Mouse (Mus musculus) A20 (cell line): ENCODE data around the gene Oard1.

Source experiments
- DNase-seq: peaks from one replicate; pipeline ENCODE4 v3.0.0-alpha.2; 2011; ENCODE audit warnings: low read depth, low spot score

Gene Oard1

DNA sequence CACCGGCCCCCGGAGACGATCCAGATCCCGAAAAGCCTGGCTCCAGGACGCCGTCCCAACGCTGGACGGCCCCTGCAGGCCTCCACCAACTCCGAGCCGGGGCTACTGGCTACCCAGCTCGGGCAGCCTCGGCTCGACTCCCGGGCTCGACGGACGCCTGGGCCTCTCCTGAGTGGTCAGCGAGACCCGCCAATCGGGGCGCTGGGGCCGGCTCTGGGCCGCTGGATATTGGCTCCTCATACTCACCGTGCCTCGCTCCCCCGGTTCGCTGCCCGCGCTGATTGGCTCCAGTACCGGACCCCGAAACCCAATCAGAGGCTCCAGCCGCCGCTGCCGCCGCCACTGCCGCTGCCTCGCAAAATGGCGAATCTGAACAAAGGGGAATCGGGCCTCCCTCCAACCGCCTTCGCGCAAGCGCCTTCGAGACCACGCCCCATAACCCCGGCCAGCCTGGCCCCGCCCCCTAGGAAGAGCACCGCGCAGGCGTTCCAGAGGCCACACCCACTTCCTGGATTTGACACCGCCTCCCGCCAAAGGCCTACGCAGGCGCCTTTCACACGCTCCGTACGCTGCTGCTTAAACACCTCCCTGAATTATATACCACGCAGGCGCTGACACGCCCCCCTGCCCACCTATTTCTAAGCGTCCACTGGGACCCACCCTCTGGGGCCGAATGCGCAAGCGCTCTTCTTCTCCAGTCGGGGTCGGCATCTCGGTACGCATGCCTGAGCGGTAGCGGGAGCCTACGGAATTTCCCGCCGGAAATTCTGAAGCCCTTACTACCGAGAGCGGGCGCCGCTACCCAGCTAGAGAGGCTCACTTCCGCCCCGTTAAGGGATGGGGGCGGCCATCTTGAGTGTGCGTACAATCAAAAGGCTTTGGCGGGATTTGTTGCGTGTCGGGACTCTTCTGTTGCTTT, at the start of gene Oard1, which contains the start of gene Nfya:
TSS of gene Oard1 (plus strand) at position 635 of the 919 bp plus-strand sequence.
TSS of gene Nfya (minus strand) at position 527 of the 919 bp plus-strand sequence.
- DNase-seq, result peak; percentile 100

DNA sequence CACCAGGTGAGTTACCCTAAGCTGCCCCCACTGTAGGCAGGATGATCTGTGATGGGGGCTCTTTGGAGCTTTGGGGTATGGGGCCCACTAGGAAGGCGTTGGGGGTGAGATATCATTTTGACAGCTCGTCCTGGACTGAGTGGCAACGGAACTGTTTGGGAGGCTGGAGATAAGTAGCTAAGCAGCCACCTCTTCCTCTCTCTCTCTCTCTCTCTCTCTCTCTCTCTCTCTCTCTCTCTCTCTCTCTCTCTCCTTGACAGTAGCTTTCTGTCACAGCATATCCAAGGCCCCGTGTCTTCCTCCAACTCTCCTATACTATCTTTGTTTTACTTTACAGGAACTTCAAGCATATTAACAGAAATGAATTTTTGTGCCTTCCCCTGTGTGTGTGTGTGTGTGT, 49.4 kb upstream of the Oard1 start:
- no peak for DNase-seq

DNA sequence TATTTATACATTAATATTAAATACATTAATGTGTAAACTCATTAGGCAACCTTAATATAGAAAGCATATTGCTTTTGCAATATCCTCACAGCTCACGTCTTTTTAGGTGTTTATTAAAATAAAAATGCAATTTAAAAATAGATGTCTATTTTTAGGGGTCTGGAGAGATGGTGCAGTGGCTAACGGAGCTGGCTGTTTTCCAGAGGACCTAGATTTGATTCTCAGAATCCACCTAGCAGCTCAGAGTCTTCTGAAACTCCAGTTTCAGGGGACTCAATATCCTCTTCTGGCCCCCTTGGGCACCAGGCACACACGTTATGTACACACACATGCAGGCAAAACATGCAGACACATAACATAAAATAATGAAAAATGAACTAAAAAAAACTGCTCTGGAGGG, 47.5 kb upstream of the Oard1 start:
- no peak for DNase-seq

DNA sequence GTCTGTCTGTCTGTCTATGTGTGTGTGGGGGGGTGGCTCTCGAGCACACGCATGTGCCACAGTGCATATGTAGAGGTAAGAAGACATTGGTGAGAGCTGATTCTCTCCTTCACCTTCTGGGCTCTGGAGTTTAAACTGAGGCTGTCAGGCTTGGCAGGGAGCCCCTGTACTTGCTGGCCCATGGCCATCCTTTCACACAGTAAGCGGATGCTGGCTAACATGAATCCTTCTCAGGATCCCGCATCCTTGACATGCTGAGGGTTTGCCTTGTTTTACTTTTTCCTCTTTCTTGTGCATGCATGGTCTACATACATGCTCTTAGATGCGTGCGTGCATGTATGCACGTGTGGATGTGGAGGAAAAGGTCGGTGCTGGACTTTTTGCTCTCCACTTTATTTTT, 46.8 kb upstream of the Oard1 start:
- no peak for DNase-seq

DNA sequence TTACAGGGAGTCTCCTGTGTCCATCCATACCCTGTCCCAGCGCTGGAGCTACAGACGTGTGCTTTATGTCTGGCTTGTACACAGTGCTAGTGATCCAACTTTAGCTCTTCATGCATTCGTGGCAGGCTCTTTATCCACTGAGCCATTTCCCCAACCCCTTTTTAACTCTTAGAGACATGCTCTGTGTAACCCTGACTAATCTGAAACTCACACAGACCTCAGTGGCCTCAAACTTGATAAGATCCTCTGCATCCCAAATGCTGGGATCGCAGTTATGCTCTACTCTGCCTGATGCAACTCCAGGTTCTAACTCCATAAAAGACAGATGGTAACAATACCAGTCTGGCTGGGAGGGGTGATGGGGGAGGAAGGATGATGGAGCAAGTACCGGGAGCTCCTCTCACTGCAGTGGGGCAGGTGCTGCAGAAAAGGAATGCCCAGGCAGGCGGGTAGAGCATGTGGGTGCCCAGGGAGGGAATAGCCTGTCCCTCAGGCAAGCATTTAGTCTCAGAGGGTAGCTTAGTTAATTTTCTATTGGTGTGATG, 46.3 kb upstream of the Oard1 start:
- DNase-seq, result no peak

DNA sequence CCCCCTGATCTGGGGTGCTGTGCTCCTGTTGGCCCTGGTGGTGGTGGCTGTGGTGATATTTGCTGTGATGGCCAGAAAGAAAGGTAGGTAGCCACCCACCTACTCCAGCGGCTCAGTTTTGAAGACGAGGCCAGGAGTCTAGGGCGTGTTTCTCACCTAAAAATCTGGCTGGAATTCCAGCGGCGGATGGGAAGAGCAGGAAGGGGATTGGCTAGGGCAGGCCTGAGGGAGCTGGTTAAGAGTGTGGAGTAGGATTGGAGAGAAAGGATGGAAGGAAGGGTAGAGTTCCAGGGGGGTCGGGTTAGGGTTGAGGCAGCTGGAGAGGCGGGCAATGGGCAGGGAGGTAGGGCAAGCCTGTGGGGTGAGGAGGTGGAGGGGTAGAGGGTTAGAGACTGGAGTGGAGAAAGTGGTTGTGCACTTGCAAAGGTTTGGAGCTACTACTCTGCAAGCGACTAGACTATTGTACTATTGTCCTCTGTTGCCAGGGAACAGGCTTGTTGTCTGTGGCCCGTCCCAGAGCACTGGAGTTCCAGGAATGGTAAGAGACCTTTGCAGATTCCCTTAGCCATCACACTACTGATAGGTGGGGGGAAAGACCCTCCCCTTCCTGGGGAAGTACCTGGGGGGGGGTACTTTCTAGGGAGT, 44.2 kb upstream of the Oard1 start:
- no peak for DNase-seq

DNA sequence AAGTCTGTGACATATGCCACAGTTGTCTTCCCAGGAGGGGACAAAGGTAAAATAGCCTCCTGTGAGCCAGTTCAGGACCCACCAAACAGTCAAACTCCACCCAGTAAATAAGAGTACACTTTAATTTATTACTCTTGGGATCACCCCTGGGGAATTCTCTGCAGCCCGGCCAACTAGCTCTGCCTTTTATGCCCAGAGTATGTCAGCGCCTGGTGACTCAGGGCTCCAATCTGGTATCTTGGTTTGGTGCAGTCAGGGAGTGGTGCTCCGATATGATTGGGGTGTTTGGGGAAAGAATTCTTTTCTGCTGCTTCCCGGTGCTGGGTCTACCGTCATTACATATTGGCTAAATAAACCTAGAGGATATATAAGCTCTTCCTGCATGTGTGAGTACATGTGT, 43.0 kb upstream of the Oard1 start:
- no peak for DNase-seq

DNA sequence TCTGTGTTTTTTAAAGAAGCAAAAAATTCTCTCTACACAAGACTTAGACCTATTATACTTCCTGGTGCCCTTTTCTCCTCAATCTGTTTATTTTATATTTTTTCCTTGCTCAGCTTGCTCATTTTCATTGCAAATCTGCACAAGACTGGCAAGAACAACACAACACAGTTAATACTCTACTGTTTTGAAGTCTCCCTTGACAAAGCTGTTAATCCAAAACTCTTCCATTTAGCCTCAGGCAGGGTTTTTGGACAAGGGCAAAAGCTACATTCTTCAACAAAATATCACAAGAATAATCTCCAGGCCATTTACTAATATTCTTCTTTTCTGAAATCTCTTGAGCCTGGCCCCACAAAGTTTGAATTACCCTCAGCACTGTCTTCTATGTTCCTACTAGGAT, 38.2 kb upstream of the Oard1 start:
- no peak for DNase-seq

DNA sequence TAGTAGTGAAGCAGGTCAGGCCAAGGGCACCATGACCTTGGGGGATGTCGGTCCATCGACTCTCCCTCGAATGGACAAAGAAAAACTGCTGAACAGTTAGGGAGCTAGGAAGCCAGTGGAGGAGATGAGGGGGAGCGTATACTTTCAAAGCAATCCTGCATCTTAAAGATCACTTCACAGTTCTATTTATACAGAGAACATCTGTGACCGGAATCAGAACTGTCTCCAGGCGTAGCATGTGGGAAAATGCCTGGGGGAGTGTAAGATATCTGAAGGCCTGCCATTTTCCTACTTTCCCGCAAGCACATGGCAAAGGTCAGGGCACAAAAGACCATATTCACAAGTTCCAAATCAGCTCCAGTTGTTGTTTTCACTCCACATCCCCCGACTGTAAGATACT, 36.8 kb upstream of the Oard1 start:
- no peak for DNase-seq

DNA sequence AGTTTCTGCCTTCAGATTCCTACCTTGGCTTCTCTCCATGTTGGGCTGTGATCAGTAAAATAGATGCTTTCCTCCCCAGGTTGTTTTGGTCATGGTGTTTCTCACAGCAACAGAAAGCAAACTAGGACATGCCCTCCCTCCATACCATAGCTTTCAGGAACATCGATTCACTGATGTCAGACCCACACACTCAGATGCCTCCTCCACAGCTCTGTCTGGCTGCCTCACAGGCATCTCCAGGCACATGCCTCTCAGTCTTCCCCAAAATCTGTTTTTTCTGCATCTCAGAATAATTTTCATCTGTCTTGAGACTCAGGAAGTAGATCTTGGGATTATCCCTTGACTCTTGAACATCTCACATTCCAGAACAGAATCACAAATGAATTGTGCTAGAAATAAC, 33.7 kb upstream of the Oard1 start:
- no peak for DNase-seq

DNA sequence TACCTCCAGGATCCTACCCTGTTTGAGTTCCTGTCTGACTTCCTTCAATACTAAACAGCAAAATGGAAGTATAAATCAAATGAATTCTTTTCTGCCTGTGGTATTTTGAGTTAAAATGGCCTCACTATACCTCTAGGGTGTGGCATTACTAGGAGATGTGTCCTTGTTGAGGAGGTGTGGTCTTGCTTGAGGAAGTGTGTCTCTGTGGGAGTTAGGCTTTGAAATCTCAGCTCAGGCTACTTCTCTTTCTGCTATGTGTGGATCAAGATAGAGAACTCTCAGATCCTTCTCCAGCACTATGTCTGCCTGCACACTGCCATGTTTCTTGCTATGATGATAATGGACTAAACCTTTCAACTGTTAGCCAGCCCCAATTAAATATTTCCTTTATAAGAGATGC, 30.8 kb upstream of the Oard1 start:
- no peak for DNase-seq

DNA sequence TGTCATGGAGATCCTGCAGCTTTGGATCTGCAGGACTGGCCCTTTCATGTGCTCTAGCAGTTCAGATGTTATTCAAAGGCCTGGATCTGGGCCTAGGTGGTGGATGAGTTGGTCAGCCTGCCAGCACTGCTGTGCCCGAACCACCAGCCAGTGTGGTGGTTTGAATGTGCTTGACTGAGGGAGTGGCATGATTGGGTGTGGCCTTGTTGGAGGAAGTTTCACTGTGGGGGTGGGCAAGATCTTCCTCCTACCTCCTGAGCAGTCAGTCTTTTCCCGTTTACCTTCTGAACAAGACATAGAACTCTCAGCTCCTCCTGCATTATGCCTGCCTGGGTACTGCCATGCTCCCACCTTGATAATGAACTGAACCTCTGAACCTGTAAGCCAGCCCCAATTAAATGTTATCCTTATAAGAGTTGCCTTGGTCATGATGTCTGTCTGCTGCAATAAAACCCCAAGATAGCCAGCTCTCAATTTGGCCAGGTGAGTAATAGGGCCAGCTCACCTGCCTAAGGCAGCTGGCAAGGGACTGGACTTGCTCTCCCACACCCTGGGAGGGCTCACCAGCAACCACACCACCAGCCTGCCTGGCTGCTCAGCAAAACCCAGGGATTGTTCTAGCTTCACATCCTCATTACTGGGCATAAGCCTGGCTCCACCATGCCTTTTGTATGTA, 23.9 kb upstream of the Oard1 start:
- DNase-seq, result no peak

DNA sequence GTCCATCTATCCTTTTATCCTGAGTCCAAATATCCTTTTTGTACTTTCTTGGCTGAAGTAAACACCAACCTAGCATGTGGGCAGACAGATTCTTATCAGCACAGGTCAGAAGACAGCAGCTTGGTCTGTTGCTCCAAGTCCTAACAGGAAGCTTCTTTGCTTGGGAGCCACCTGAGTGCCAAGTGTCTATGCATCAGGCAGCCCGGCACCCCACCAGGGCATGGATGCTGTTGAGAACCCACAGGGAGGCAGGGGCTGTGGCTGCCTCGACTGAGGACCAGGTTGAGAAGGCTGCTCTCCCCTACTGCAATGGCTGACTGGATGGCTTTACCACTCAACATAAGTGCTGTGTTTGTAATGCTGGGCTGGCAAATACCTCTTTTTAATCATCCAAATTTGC, 21.1 kb upstream of the Oard1 start:
- DNase-seq, result no peak

DNA sequence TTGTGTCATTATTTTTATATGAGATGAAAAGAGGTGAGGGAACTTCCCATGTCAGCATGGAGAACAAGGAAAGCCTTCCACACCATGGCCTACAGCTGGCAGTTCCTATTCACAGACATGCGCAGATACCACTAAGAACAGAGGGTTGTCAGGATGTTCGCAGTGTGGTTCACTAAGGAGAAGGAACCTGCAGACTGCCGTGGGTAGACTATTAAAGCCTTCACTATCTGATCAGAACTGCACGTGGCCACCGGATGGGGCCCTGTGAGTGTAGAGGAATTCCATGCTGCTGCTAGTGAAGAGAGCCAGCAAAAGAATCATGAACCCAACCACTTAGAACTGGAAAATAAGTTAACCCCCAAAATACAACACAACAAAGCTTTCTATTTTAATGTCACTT, 20.4 kb upstream of the Oard1 start:
- DNase-seq, result no peak

DNA sequence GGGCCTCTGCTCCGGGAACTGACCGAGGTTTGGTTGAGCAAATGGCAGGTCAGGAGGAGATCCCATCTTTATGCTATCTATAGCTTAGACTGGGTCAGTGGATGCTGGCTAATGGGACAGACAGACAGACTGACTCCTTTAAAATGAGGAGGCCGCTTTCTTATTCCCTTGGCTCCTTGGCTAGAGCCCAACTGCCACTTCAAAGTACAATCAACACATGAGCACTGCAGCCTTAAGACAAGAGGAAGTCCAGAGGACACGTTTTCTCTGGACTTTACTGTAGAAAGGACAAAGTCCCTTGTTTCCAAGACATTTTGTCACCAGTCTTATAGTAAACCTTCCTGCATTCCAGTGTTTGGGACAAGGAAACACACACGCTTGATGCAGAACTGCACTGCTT, 18.4 kb upstream of the Oard1 start:
- no peak for DNase-seq

DNA sequence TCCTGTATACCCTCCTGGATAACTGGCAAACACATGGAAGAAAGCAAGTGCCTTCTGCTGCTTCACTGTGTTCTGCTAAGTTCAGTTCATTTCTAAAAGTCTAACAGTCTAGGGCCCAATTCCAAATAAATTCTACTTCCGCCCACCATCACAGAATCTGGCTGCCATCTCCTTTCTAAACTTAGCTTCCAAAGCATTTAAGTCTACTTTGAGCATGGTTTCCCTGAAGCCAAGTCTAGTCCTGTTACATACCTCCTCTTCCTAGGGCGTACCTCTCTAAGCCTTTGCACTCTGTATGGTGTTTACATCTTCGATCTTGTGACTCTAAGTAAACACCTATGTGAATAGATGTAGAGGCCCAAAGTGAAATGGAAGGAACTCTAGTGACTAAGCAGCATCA, 17.2 kb upstream of the Oard1 start:
- no peak for DNase-seq

DNA sequence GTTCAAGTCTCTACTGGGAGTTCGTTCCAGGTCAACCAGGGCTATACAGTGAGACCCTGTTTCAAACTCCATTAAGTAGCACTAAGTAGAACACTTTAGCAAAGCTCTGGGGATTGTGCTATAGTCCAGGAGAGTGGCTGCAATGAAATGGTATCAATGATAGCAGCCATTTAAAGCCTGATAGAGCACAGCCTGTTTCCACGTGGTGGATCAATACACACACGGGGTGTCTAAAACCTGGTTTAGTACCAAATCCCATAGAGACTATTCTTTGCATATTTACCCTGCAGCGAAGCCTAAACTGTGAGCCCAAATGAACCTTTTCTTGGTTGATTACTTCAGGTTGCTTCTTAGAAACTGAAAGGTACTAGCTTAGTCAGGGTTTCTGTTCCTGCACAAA, 8.1 kb upstream of the Oard1 start:
- peak; percentile 43 for DNase-seq

DNA sequence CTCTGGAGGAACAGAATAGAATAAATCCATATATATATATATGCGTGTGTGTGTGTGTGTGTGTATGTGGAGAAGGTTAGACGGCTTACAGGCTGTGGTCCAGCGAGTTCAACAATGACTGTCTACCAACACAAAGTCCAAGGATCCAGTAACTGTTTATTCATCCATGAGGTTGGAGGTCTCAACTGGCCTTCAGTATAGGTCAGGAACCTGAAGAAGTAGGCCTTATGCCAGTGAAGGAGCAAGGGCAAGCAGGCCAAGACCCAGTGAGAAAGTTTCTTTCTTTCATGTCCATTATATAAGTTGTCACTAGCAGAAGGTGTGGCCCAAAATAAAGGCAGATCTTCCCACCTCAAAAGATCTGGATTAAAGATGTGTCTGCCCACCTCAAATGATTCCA, 7.1 kb upstream of the Oard1 start:
- DNase-seq, result no peak

DNA sequence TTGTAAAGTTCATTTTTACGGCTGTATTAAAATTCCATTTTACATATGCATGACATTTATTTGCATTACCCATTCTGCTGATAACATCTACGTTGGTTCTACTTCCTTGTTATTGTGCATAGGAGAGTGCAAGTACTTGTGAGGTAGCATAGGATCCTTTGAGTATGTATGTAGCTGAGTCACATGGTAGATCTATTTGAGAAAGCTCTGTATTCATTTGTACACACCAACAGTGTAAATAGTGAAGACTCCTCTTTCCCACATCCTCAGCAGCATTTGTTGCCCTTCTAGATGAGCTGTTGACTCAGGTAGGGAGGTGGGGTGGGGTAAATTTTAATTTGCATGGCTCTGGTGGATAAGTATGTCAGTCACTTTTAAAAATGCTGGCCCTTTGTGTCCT, 6.0 kb upstream of the Oard1 start:
- no peak for DNase-seq

DNA sequence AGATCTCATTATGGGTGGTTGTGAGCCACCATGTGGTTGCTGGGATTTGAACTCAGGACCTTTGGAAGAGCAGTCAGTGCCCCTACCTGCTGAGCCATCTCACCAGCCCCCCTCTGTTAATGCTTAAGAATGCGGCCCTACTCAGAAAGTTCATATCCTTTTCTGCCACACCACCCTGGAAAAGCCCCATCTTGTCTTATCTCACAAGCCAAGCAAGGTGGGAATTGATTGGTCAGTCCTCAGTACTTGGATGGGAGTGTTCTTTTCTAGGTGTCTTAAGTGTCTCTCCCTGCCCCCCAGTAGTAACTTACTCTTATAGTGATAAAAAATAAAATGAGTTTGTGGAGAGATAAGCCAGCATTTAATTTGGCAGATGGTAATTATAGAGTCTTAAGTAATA, 5.1 kb upstream of the Oard1 start:
- no peak for DNase-seq

DNA sequence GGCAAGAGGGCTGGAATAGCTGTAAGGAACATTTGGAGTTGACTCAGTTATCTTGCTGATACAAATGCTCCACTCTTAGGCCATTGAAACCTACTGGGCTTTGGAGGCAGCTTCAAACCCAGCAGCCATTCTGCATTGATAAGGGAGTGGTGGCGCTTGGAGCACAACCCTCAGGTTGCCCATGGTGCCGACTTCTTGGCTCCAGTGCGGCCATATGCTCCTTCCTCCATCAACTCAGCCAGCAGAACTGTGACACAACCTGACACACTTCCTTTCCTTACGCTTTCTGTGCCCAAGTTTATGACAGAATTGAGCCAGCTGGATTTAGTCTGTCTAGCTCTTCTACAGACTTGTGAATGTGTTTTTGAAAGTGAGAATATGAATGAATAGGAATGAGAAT, 2.7 kb upstream of the Oard1 start:
- DNase-seq, result no peak

DNA sequence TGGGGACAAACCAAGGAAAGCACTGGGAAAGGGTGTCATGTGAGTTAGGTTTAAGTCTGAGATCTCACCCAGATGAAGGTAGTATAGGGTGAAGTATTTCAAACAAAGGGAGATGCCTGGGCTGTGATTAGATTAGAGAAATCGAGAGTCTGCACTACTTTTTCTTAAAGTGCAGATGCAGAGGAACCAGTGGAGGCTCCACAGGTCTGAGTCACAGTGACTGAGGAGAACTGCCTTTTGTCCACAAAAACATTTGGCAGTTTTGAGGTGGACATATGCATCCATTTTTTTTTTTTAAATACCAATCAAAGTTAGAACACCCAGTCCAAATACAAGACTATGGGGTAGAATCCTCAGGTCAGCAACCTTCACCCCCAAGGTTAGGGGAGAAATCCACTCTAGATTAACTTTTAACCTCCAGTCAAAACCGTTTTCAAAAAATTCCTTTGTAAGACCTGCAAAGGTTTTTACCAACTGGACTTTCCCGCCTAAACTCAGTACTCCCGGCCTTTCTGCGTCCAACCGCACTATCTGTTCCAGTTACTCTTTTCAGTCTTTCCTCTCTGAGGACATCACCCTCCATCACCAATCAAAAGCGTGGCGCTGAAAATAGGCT, 1.8 kb upstream of the Oard1 start:
- DNase-seq, result no peak
